Mouse (Mus musculus): ENCODE data around the gene Fam13c.
"Not testable (repeated sequence)": the region's sequence is repeated elsewhere in the genome, so short reads cannot be mapped to it uniquely, and the experiment has no call there.

The Fam13c gene

GRCm38 (mm10) chr10:70439676-70440521 is at the start of gene Fam13c:
Fam13c (plus strand) TSS chr10:70440481.
- peak; percentile 36 to 44 for DNase-seq (ENCODE audit: low spot score in 2 of 2)

GRCm38 (mm10) chr10:70395900-70396299 is 44.4 kb upstream of the Fam13c start:
- DNase-seq (ENCODE audit: low spot score in 2 of 2): no peak

GRCm38 (mm10) chr10:70398224-70398623 is 42.1 kb upstream of the Fam13c start:
- DNase-seq (ENCODE audit: low spot score in 2 of 2): peak in 1 of 2 experiments; percentile 19

- no peak for DNase-seq (ENCODE audit: low spot score in 2 of 2)
Observed at GRCm38 (mm10) chr10:70402006-70402405, 38.3 kb upstream of the Fam13c start.

GRCm38 (mm10) chr10:70402711-70403110 is 37.6 kb upstream of the Fam13c start:
- DNase-seq (ENCODE audit: low spot score in 2 of 2): no peak

GRCm38 (mm10) chr10:70417811-70418486 is 22.3 kb upstream of the Fam13c start:
- DNase-seq (ENCODE audit: low spot score in 2 of 2): no peak

- DNase-seq (ENCODE audit: low spot score in 2 of 2): no peak
Observed at GRCm38 (mm10) chr10:70419282-70420264, 20.7 kb upstream of the Fam13c start.

- no peak for DNase-seq (ENCODE audit: low spot score in 2 of 2)
Observed at GRCm38 (mm10) chr10:70426373-70426772, 13.9 kb upstream of the Fam13c start.

- no peak for DNase-seq (ENCODE audit: low spot score in 2 of 2)
Observed at GRCm38 (mm10) chr10:70428121-70428662, 12.1 kb upstream of the Fam13c start.

- DNase-seq (ENCODE audit: low spot score in 2 of 2): no peak
Observed at GRCm38 (mm10) chr10:70429341-70429740, 10.9 kb upstream of the Fam13c start.

GRCm38 (mm10) chr10:70433334-70433733 is 6.9 kb upstream of the Fam13c start:
- DNase-seq (ENCODE audit: low spot score in 2 of 2): no peak

GRCm38 (mm10) chr10:70433736-70434135 is 6.5 kb upstream of the Fam13c start:
- not testable (repeated sequence) for DNase-seq (ENCODE audit: low spot score in 2 of 2)

- no peak for DNase-seq (ENCODE audit: low spot score in 2 of 2)
Observed at GRCm38 (mm10) chr10:70436656-70437055, 3.6 kb upstream of the Fam13c start.

- no peak for DNase-seq (ENCODE audit: low spot score in 2 of 2)
Observed at GRCm38 (mm10) chr10:70437289-70437688, 3.0 kb upstream of the Fam13c start.

- peak; percentile 37 to 55 for DNase-seq (ENCODE audit: low spot score in 2 of 2)
Observed at GRCm38 (mm10) chr10:70440639-70441461, 569 bp downstream of the Fam13c start.

GRCm38 (mm10) chr10:70442156-70442555 is 1.9 kb downstream of the Fam13c start:
- DNase-seq (ENCODE audit: low spot score in 2 of 2): no peak

GRCm38 (mm10) chr10:70442623-70443022 is 2.3 kb downstream of the Fam13c start:
- DNase-seq (ENCODE audit: low spot score in 2 of 2): no peak

GRCm38 (mm10) chr10:70447787-70448186 is 7.5 kb downstream of the Fam13c start:
- no peak for DNase-seq (ENCODE audit: low spot score in 2 of 2)

- DNase-seq (ENCODE audit: low spot score in 2 of 2): no peak
Observed at GRCm38 (mm10) chr10:70449206-70449605, 8.9 kb downstream of the Fam13c start.

- DNase-seq (ENCODE audit: low spot score in 2 of 2): peak in 1 of 2 experiments; percentile 53
Observed at GRCm38 (mm10) chr10:70455886-70456305, 15.6 kb downstream of the Fam13c start.

Measured in frontal cortex, postnatal 25 days (tissue).